Mouse (Mus musculus) macrophage (primary cell): ENCODE results near the gene Lhfpl3. TPM values are rescaled to one million over a fixed set of nuclear protein-coding genes. Genes with fewer than 3 reads are reported as not detected.

ENCODE experiments used
- H3K27ac ChIP-seq: fragments of 350-480 bp; formaldehyde crosslinking; 2 replicates; pipeline ENCODE4 v1.9.0; 2021
- H3K36me3 ChIP-seq: fragments of 350-480 bp; formaldehyde crosslinking; 2 replicates; pipeline ENCODE4 v1.9.0; 2021; ENCODE audit errors: inconsistent target
- H3K4me3 ChIP-seq: fragments of 350-480 bp; formaldehyde crosslinking; 2 replicates; pipeline ENCODE4 v1.9.0; 2021; ENCODE audit errors: inconsistent target
- H3K79me2 ChIP-seq: fragments of 350-480 bp; formaldehyde crosslinking; 2 replicates; pipeline ENCODE4 v1.9.0; 2021; ENCODE audit errors: inconsistent target
- WGBS: methylation state at CpG from one replicate; pipeline ENCODE4 v1.1.7; 2026; ENCODE audit warnings: inconsistent platforms; ENCODE audit not compliant: missing documents; 5-methylcytosine and 5-hydroxymethylcytosine counted together
- polyA plus RNA-seq: library from polyadenylated mRNA; stranded (reverse); fragments of 250-400 nt; gene quantifications from 3 replicates; pipeline ENCODE4 v1.2.4, GENCODE M21; 2018; ENCODE audit warnings: inconsistent platforms

Lhfpl3 gene
- polyA plus RNA-seq, 1 experiment from 2014 or later, result not detected

- H3K36me3 ChIP-seq, result no peaks in the 10 kb centered on the region
- 93% methylated on average over 1 of the region's 1 CpGs for WGBS
- H3K27ac ChIP-seq, result no peak overlapping the region
- no peak overlapping the region for H3K4me3 ChIP-seq
- no peaks in the 10 kb centered on the region for H3K79me2 ChIP-seq
Observed at GRCm38 (mm10) chr5:22872417-22872816, 126.6 kb downstream of the Lhfpl3 start.

DNA sequence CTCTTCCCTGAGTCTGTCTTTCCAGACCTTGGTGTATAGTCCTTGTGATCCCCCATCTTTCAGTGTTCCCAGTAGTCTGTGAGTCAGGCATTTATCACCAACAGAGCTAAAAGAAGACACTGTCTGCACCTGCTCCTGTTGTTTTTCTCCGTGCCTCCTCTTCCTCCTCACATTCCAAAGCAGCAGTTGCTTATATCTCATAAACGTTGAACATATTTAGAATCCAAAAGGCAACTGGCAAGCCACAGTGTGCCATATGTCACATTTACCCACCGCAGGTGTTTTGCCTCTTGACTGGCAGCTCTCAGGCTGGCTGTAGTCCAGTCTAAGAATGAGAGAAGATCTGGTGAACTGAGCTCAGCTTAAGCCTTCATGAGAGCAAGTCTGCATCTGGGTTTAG is 142.5 kb downstream of the Lhfpl3 start:
- 76% methylated on average over 3 of the region's 3 CpGs for WGBS
- no peak overlapping the region for H3K27ac ChIP-seq
- no peaks in the 10 kb centered on the region for H3K79me2 ChIP-seq
- H3K36me3 ChIP-seq, result no peaks in the 10 kb centered on the region
- no peak overlapping the region for H3K4me3 ChIP-seq

GRCm38 (mm10) chr5:22889481-22889880 is 143.6 kb downstream of the Lhfpl3 start:
- WGBS, result 75% methylated on average over 4 of the region's 4 CpGs
- no peak overlapping the region for H3K27ac ChIP-seq
- no peak overlapping the region for H3K4me3 ChIP-seq
- no peaks in the 10 kb centered on the region for H3K36me3 ChIP-seq
- H3K79me2 ChIP-seq, result no peaks in the 10 kb centered on the region

- Histone ChIP-seq H3K79me2 (no peaks in the 10 kb centered on the region), H3K27ac (no peak overlapping the region), H3K4me3 (no peak overlapping the region), H3K36me3 (no peaks in the 10 kb centered on the region)
- WGBS, result 77% methylated on average over 3 of the region's 3 CpGs
Observed at GRCm38 (mm10) chr5:22897228-22897627, 151.4 kb downstream of the Lhfpl3 start.

DNA sequence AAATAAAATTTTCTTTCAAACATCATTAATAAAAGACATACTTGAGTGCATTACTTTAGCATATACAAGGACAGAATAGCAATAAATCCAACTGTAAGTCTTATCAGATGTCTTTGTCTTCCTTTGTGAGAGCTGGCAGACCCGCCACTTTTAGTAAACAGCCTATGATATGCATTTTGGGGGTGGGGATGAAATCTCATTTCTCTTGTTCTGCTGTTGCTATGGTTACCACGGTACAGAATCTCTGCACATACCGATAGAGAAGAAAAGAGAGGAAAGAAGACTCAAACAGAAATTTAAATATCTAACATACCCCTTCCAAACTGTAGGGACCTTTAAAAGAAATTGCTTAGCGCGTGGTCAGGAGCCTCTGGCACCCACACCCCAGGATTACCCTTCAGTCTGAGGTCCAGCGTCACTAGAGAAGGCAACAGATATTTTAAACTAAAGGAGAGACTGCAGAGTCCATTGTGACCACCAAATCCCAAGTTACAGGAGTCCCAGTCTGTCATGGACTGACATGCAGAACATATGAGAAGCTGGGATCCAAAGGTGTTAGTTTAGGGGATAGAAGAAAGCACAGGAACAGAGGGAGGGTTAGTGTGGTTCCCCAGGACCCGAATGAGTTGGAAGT is 151.9 kb downstream of the Lhfpl3 start:
- no peak overlapping the region for H3K4me3 ChIP-seq
- H3K79me2 ChIP-seq, result no peaks in the 10 kb centered on the region
- no peaks in the 10 kb centered on the region for H3K36me3 ChIP-seq
- H3K27ac ChIP-seq, result no peak overlapping the region
- WGBS, result 89% methylated on average over 7 of the region's 7 CpGs

- no peak overlapping the region for H3K27ac ChIP-seq
- no peak overlapping the region for H3K4me3 ChIP-seq
- no peaks in the 10 kb centered on the region for H3K79me2 ChIP-seq
- 54% methylated on average over 2 of the region's 2 CpGs for WGBS
- no peaks in the 10 kb centered on the region for H3K36me3 ChIP-seq
Observed at GRCm38 (mm10) chr5:22898593-22898992, 152.7 kb downstream of the Lhfpl3 start.

DNA sequence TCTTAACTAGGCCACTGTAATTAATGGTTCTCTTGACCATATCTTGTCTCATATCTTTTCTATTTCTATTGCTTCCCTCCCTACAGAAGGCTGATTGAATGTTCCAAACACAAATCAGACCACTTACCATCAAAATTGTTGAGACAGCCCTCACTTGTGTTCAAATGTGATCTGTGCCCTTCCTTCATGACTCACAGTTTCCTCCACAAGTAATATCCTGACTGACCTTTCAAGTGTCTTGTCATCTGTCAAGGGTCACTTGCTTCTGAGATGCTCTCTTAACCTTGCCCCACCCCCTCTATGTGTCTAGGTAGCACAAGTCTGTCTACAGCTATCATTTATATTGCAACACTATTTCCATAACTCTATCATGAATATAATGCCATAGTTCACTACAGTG is 154.1 kb downstream of the Lhfpl3 start:
- Histone ChIP-seq H3K36me3 (no peaks in the 10 kb centered on the region), H3K4me3 (no peak overlapping the region), H3K27ac (no peak overlapping the region)

GRCm38 (mm10) chr5:22917197-22917596 is 171.3 kb downstream of the Lhfpl3 start:
- 36% methylated on average over 1 of the region's 1 CpGs for WGBS
- H3K36me3 ChIP-seq, result no peaks in the 10 kb centered on the region
- no peak overlapping the region for H3K27ac ChIP-seq
- H3K4me3 ChIP-seq, result no peak overlapping the region
- H3K79me2 ChIP-seq, result no peaks in the 10 kb centered on the region

More for the DNA sequence above, 154.1 kb downstream of the Lhfpl3 start:
- no peaks in the 10 kb centered on the region for H3K79me2 ChIP-seq

DNA sequence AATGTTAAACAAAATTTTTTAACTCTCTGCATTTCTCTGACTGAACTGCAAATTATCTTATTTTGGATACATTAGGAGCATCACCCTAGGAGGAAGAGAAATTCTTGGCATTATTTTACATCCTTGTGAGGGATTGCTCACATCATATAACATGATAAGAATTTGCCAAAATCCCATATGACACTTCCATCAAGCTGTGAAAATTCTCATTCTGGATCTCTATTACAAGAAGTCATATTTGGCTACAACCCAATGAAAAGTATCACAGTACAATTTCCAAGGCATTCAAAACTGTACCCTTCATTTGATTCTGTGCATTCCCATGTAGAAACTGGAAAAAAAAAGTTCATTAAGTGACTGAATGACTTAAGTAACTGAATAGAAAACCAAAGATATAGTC is 180.3 kb downstream of the Lhfpl3 start:
- no peak overlapping the region for H3K4me3 ChIP-seq
- H3K36me3 ChIP-seq, result no peaks in the 10 kb centered on the region
- H3K27ac ChIP-seq, result no peak overlapping the region
- H3K79me2 ChIP-seq, result no peaks in the 10 kb centered on the region

DNA sequence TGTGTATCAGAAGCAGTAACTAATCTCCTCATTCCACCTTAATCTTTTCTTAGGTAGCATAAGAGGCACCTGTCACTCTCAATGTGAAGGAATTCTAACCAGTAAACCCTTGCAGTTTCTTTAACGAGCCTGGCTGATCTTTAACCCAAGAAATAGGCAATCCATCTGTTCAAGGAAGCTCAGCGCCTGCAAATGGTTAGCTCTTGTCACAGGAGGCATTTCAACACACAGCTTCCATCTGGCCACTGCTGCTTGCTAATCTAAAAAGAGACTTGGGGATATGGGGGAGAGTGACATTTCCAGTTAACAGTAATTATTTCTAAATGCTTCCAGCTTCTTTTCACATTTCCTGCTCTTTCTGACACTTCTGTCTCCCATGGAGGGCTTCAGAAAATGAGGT is 182.9 kb downstream of the Lhfpl3 start:
- 74% methylated on average over 2 of the region's 2 CpGs for WGBS
- Histone ChIP-seq H3K4me3 (no peak overlapping the region), H3K36me3 (no peaks in the 10 kb centered on the region), H3K79me2 (no peaks in the 10 kb centered on the region), H3K27ac (no peak overlapping the region)

GRCm38 (mm10) chr5:22943306-22943705 is 197.4 kb downstream of the Lhfpl3 start:
- Histone ChIP-seq H3K27ac (no peak overlapping the region), H3K4me3 (no peak overlapping the region), H3K79me2 (no peaks in the 10 kb centered on the region), H3K36me3 (no peaks in the 10 kb centered on the region)
- 57% methylated on average over 5 of the region's 5 CpGs for WGBS

DNA sequence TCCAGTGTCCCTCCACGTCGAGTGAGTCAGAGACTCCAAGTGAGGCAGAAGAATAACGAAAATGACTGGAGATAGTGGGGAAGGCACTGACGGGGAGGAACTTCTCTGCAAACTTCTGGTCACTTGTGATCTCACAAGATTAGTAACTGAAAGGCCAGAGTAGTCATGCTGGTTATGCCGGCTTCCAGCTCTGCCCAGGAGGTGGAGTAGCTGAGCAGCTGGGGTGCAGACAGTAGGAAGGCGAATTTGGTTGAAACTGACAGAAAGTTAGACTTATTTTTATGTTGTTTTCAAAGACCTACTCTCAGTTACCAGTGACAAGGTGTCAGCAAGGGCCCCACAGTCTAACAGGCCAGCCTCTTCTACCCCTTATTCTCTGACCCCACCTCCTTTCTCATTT is 217.4 kb downstream of the Lhfpl3 start:
- Histone ChIP-seq H3K27ac (no peak overlapping the region), H3K79me2 (no peaks in the 10 kb centered on the region), H3K4me3 (no peak overlapping the region), H3K36me3 (no peaks in the 10 kb centered on the region)
- 67% methylated on average over 6 of the region's 6 CpGs for WGBS

- Histone ChIP-seq H3K36me3 (no peaks in the 10 kb centered on the region), H3K27ac (no peak overlapping the region), H3K4me3 (no peak overlapping the region), H3K79me2 (no peaks in the 10 kb centered on the region)
- WGBS, result 82% methylated on average over 2 of the region's 2 CpGs
Observed at GRCm38 (mm10) chr5:22986771-22987170, 240.9 kb downstream of the Lhfpl3 start.

DNA sequence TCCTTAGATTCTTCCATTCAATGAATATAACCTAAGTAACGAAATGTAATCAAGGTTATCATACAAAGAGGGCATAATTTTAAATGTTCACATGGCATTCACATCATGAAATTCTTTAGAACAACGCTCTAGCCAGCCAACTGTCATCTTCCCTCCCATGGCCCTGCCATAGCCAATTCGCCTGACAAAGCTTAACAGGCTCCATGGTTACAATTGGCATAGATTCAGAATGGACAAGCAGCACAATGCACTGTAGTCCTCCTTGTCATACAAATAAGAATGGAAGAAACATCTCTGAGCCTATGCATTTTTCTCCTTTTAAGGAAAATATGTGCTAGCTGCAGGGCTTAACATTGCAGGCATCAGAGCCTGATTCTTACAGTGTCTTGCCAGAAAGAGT is 254.0 kb downstream of the Lhfpl3 start:
- WGBS, result 63% methylated on average over 3 of the region's 3 CpGs
- Histone ChIP-seq H3K27ac (no peak overlapping the region), H3K36me3 (no peaks in the 10 kb centered on the region), H3K4me3 (no peak overlapping the region), H3K79me2 (no peaks in the 10 kb centered on the region)

DNA sequence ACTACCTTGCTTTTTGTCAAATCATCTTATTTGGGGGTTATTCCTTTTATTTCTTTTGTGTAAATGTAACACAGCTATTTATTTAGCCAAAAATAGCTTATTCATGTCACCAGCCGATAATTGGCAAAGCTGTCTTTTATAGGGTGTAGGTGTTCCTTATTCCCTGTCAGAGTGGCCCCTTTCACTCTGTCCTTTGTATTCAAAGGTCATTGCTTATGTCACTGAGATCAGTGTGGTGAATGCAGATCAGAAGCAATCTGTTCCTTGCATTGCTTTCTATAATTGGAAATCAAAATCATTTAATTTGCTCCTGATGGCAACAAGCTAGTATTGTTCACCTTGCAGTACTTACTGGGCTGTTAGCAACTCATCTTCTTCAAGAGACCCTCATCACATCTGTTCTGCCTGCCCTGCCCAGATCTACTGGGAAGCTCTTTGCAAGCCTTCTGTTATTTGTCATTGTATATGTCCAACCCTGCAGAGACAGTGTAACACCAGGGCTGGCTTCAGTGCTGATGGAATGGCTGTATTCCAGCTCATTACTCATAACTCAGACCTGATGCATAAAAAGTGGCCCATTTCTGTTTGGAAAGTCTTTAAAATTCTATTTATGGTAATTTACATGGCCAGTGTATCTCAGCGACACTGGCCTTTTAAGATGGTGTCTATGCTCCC is 257.4 kb downstream of the Lhfpl3 start:
- Histone ChIP-seq H3K4me3 (no peak overlapping the region), H3K79me2 (no peaks in the 10 kb centered on the region)
- 96% methylated on average over 2 of the region's 2 CpGs for WGBS

DNA sequence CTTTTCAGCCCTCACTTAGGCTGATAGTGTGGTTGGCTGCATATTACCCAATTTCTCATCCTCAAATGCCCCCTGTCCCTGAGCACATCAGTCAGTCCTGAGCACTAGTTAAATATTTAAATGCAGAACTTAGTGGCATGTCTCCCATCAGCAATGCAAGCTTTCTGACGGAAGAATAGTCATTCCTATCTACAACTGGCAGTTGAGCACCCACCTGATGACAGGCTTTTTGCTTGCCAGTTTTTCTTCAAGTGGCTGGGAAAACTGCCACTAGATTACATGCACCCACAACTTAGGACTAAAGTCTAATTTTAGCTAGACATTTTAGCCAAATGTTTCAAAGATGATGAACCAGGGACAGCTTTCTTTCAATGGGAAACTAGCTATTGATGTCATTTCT is 260.3 kb downstream of the Lhfpl3 start:
- H3K36me3 ChIP-seq, result no peaks in the 10 kb centered on the region
- 81% methylated on average over 1 of the region's 1 CpGs for WGBS
- H3K79me2 ChIP-seq, result no peaks in the 10 kb centered on the region
- H3K4me3 ChIP-seq, result no peak overlapping the region
- no peak overlapping the region for H3K27ac ChIP-seq

More for the DNA sequence above, 257.4 kb downstream of the Lhfpl3 start:
- Histone ChIP-seq H3K27ac (no peak overlapping the region), H3K36me3 (no peaks in the 10 kb centered on the region)
